Mouse (Mus musculus) embryonic facial prominence, embryonic 12.5 days (tissue): ENCODE data around the gene Akap2. TPM values are rescaled to one million over a fixed set of nuclear protein-coding genes. Genes with fewer than 3 reads are reported as not detected.

Experiments used
- ATAC-seq: fragments of 200-750 bp; cut with Nextera tagmentation; 2 replicates; pipeline ENCODE4 v1.8.0; 2017; ENCODE audit not compliant: insufficient number of reproducible peaks, insufficient read depth, low FRiP score, low TSS enrichment
- H3K27ac ChIP-seq: fragments of 300-500 bp; sonication (generic); 2 replicates; pipeline ENCODE4 v1.5.1; 2016; ENCODE audit warnings: mild to moderate bottlenecking
- H3K27me3 ChIP-seq: fragments of 300-500 bp; sonication (generic); 2 replicates; pipeline ENCODE4 v1.6.1; 2016; ENCODE audit warnings: mild to moderate bottlenecking, moderate library complexity
- H3K36me3 ChIP-seq: fragments of 300-500 bp; sonication (generic); 2 replicates; pipeline ENCODE4 v1.6.1; 2016; ENCODE audit warnings: mild to moderate bottlenecking
- H3K4me1 ChIP-seq: fragments of 300-500 bp; sonication (generic); 2 replicates; pipeline ENCODE4 v1.6.1; 2016
- H3K4me2 ChIP-seq: fragments of 300-500 bp; sonication (generic); replicated peaks from 2 replicates; pipeline ENCODE4 v1.6.1; 2016; ENCODE audit warnings: mild to moderate bottlenecking, moderate library complexity
- H3K4me3 ChIP-seq: fragments of 300-500 bp; sonication (generic); 2 replicates; pipeline ENCODE4 v1.5.1; 2016; ENCODE audit warnings: mild to moderate bottlenecking
- H3K9ac ChIP-seq: fragments of 300-500 bp; sonication (generic); 2 replicates; pipeline ENCODE4 v1.6.1; 2016; ENCODE audit warnings: mild to moderate bottlenecking, moderate library complexity
- H3K9me3 ChIP-seq: fragments of 300-500 bp; sonication (generic); 2 replicates; pipeline ENCODE4 v1.6.1; 2016; ENCODE audit warnings: mild to moderate bottlenecking, moderate library complexity
- WGBS: fragments of 180-500 bp; shearing (Covaris S2); methylation state at CpG from one replicate; pipeline ENCODE4 v1.1.7; 2016; 5-methylcytosine and 5-hydroxymethylcytosine counted together
- polyA plus RNA-seq: library from polyadenylated mRNA; unstranded; fragments of >200 nt; fragmentation: Nextera tagmentation; extraction: Ambion mirVana; gene quantifications from 2 replicates; pipeline ENCODE4 v1.2.1, GENCODE M21; 2016

Akap2 gene
- polyA plus RNA-seq, 1 experiment from 2014 or later, result 29.8 TPM

DNA sequence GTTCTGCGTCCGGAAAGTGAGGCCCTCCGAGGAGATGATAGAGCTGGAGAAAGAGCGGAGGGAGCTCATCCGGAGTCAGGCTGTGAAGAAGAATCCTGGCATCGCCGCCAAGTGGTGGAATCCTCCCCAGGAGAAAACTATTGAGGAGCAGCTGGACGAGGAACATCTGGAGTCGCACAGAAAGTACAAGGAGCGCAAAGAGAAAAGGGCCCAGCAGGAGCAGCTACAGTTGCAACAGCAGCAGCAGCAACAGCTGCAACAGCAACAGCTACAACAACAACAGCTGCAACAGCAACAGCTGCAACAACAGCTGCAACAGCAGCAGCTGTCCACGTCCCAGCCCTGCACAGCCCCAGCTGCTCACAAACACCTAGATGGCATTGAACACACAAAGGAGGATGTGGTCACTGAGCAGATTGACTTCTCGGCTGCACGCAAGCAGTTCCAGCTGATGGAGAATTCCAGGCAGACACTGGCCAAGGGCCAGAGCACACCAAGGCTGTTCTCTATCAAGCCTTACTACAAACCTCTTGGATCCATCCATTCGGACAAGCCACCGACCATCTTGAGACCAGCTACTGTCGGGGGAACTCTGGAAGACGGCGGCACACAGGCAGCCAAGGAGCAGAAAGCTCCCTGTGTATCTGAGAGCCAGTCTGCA is 138.0 kb downstream of the Akap2 start:
- peaks cover 45% of the 10 kb centered on the region for H3K36me3 ChIP-seq
- H3K4me3 ChIP-seq, result no peak overlapping the region
- H3K9me3 ChIP-seq, result 0 out of 2 replicates have a peak, but pooled peaks cover 2% of the 10 kb centered on the region
- ATAC-seq, result no peak
- 85% methylated on average over 18 of the region's 18 CpGs for WGBS
- H3K9ac ChIP-seq, result no peak overlapping the region
- no peak overlapping the region for H3K4me2 ChIP-seq
- H3K27ac ChIP-seq, result no peak overlapping the region
- H3K4me1 ChIP-seq, result peaks cover 12% of the 10 kb centered on the region
- no peaks in the 10 kb centered on the region for H3K27me3 ChIP-seq

DNA sequence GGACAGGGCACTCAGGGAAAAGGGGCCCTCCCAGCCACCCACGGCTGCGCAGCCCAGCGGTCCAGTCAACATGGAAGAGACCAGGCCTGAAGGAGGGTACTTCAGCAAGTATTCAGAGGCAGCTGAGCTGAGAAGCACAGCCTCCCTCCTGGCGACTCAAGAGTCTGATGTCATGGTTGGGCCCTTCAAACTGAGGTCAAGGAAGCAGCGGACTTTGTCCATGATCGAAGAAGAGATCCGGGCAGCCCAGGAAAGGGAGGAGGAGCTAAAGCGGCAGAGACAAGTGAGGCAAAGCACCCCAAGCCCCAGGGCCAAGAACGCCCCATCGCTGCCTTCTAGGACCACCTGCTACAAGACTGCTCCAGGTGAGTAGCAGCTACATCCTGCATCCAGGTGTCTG is 139.2 kb downstream of the Akap2 start:
- WGBS, result 95% methylated on average over 10 of the region's 10 CpGs
- Histone ChIP-seq H3K9me3 (0 out of 2 replicates have a peak, but pooled peaks cover 2% of the 10 kb centered on the region), H3K9ac (no peak overlapping the region), H3K27ac (no peak overlapping the region), H3K4me2 (no peak overlapping the region), H3K4me3 (no peak overlapping the region), H3K27me3 (no peaks in the 10 kb centered on the region), H3K4me1 (peaks cover 11% of the 10 kb centered on the region), H3K36me3 (peaks cover 43% of the 10 kb centered on the region)
- no peak for ATAC-seq

DNA sequence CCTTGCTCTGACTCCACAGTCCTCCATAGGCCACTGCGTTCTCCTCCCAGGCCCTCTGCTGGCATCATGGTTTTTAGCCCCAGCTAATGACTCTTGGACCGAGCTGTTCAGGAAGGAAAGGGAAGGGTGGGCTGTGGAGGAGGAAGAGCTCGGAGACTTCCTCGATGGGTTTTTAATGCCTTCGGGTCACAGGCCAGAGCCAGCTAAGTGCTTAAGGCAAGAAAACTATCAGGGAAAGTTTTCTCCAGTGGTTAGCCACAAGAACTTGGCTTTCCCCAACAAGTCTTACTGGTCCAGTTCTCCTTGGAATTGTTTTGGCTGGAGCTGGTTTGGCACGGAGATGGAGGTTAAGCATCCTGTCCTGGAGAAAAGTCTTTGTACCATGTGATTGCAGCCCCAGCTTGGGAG is 142.8 kb downstream of the Akap2 start:
- Histone ChIP-seq H3K4me3 (no peak overlapping the region), H3K27me3 (no peaks in the 10 kb centered on the region), H3K27ac (no peak overlapping the region), H3K4me1 (peaks cover 8% of the 10 kb centered on the region; the same call in 1 of the 2 replicates), H3K9me3 (0 out of 2 replicates have a peak, but pooled peaks cover 2% of the 10 kb centered on the region), H3K9ac (no peak overlapping the region), H3K4me2 (no peak overlapping the region), H3K36me3 (peaks cover 32% of the 10 kb centered on the region)
- no peak for ATAC-seq
- 85% methylated on average over 6 of the region's 6 CpGs for WGBS

DNA sequence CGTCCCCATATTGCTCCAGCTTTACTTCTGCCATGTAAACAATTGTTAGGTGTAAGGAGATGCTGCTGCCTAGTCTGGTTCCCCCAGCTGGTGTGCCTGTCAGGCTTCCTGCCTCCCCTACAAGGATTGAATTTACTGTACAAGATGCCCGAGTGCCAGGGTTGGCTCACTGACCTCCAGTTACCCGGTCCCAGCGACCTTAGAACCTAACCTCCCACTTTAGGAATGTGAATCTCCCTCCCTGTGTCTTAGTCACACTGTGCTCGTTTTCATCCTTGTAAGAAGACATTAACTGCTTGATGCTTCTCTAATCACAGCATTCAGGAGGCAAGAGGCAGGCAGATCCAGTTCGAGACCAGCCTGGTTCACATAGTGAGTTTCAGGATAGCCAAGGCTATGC is 143.7 kb downstream of the Akap2 start:
- H3K9me3 ChIP-seq, result no peaks in the 10 kb centered on the region

DNA sequence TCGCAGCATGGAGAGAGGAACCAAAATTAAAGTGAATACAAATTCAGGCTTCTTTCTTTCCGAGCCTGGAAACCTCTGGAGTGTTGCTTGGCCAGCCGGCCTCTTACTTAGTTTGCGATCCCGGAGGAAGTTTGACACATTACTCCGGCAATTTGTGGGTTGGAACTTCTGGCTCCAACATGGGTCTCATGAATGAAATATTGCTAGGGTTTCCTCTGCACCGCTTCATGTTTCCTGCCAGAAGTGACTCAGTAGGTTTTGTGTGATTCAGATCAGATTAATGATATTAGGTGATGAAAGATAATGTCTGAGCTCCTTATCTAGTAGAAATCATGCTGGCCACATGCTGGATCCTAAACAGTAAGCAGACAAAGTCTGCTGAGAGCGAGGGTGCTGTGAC is 144.4 kb downstream of the Akap2 start:
- peak overlapping the region; percentile 41; the same call in 1 of the 2 replicates for H3K27ac ChIP-seq
- H3K4me2 ChIP-seq, result no peak overlapping the region
- peaks cover 22% of the 10 kb centered on the region for H3K4me1 ChIP-seq
- H3K9me3 ChIP-seq, result no peaks in the 10 kb centered on the region
- H3K4me3 ChIP-seq, result no peak overlapping the region
- no peak overlapping the region for H3K9ac ChIP-seq
- peaks cover 15% of the 10 kb centered on the region for H3K36me3 ChIP-seq
- WGBS, result 77% methylated on average over 8 of the region's 8 CpGs
- no peak for ATAC-seq
- H3K27me3 ChIP-seq, result no peaks in the 10 kb centered on the region

More for the DNA sequence above, 143.7 kb downstream of the Akap2 start:
- Histone ChIP-seq H3K36me3 (peaks cover 22% of the 10 kb centered on the region), H3K9ac (no peak overlapping the region), H3K4me1 (peaks cover 15% of the 10 kb centered on the region; the same call in 1 of the 2 replicates), H3K27ac (no peak overlapping the region), H3K4me2 (no peak overlapping the region), H3K4me3 (no peak overlapping the region), H3K27me3 (no peaks in the 10 kb centered on the region)
- ATAC-seq, result no peak
- WGBS, result 65% methylated on average over 6 of the region's 6 CpGs

DNA sequence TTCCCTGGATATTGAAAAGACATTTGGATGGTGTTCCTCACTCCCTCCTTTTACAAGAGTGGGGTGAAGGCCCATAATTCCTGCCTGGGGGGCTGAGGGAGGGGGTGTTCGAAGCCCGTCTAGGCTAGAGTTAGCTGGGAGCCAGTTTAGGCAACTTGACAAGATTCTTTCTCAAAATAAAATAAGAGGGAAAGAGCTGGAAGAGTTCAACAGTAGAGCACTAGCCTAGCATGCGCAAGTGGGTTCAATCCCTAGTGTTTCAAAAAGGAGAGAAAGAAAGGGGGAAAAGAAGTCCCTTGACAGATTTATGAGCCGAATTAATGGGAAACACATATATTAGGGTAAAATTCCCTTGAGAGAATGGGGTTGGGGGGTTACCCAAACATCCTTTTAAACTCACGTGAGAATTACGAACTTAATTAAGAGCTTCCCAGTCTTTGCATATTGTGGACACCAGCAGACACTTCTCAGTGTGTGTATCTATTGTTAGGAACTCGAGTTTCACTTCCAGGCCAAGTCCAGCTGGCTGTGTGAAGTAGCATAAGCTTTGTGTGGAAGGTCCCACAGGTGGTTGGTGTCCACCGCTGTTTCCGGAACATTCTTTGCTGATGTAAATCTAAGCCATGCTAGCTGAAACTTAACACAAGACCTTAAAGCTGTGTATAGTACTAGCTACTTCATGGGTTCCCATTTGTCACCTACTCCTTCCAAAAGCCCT is 145.0 kb downstream of the Akap2 start:
- ATAC-seq, result no peak
- H3K36me3 ChIP-seq, result peaks cover 9% of the 10 kb centered on the region; the same call in 1 of the 2 replicates

DNA sequence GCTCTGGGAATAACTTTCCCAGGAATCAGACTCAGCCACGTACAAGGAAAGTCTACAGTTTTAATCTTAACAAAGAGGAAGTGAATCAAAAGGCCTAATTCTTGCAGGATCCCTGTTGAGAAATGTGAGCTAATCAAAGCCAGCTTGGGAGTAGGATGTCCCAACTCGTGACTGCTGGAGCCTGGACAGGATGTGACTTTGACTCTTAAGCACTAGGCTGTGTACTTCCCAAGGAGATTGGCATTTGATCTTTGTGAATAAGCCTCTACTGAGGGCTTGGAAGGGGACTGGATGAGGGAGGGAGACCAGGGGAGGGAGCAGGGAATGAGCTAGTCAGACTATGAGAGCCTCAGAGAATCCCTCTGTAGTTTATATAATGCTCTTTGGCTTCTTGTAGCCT is 148.6 kb downstream of the Akap2 start:
- Histone ChIP-seq H3K27me3 (no peaks in the 10 kb centered on the region), H3K4me1 (peaks cover 27% of the 10 kb centered on the region), H3K9ac (no peak overlapping the region), H3K4me2 (no peak overlapping the region), H3K36me3 (no peaks in the 10 kb centered on the region), H3K27ac (peak overlapping the region; percentile 50; the same call in 1 of the 2 replicates), H3K9me3 (no peaks in the 10 kb centered on the region), H3K4me3 (no peak overlapping the region)
- no peak for ATAC-seq
- WGBS, result 14% methylated on average over 2 of the region's 2 CpGs

More for the DNA sequence above, 145.0 kb downstream of the Akap2 start:
- peaks cover 26% of the 10 kb centered on the region for H3K4me1 ChIP-seq
- no peak overlapping the region for H3K4me3 ChIP-seq
- H3K27me3 ChIP-seq, result no peaks in the 10 kb centered on the region
- no peak overlapping the region for H3K4me2 ChIP-seq
- peak overlapping the region; percentile 41; the same call in 1 of the 2 replicates for H3K27ac ChIP-seq
- H3K9me3 ChIP-seq, result no peaks in the 10 kb centered on the region
- 74% methylated on average over 9 of the region's 9 CpGs for WGBS
- no peak overlapping the region for H3K9ac ChIP-seq

DNA sequence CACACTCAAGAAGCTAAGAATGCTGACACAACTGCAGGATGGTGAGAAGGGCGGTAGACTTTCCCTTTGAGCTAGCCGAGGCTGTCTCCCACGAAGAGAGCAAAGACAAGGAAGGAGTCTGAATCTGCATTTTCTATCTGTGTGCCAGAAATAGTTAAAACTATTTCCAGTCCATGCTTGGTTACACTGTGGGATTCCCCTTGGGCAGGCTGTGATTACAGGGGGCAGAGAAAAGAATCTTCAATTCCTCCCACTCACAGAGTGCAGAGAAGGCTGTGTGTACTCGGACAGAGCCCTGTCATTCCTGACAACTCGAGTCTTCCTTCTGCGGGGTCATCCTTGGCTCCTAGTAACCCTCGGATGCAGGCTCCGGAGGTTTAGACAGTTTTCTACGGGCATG is 149.5 kb downstream of the Akap2 start:
- Histone ChIP-seq H3K4me1 (peaks cover 24% of the 10 kb centered on the region), H3K4me2 (no peak overlapping the region), H3K9me3 (no peaks in the 10 kb centered on the region), H3K36me3 (no peaks in the 10 kb centered on the region), H3K27me3 (no peaks in the 10 kb centered on the region), H3K27ac (no peak overlapping the region; the same call in 1 of the 2 replicates), H3K9ac (no peak overlapping the region), H3K4me3 (no peak overlapping the region)
- no peak for ATAC-seq
- WGBS, result 61% methylated on average over 9 of the region's 9 CpGs

DNA sequence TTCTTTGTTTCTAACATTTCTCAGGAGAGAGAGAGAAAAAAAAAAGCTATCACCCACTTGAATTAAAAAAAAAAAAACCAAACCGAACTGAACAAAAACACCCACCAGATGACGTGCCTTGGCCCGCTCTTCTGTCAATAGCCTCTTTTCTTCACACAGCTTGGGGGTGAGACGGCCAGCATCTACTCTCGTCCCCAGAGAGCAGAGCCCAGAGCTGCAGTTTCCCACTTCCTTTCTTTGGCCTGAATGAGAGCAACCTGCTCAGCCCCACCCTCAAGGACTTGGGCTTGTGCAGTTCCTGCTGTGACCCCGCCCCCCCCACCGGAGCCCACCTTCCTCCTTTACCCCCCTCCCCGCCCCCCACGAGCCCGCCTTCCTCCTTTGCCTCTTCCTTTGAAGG is 150.0 kb downstream of the Akap2 start:
- H3K27ac ChIP-seq, result no peak overlapping the region
- peak; percentile 64; the same call in 1 of the 2 replicates for ATAC-seq
- H3K4me3 ChIP-seq, result no peak overlapping the region
- no peaks in the 10 kb centered on the region for H3K27me3 ChIP-seq
- peaks cover 21% of the 10 kb centered on the region for H3K4me1 ChIP-seq
- 38% methylated on average over 10 of the region's 10 CpGs for WGBS
- H3K4me2 ChIP-seq, result no peak overlapping the region
- no peaks in the 10 kb centered on the region for H3K9me3 ChIP-seq
- H3K9ac ChIP-seq, result no peak overlapping the region
- no peaks in the 10 kb centered on the region for H3K36me3 ChIP-seq

DNA sequence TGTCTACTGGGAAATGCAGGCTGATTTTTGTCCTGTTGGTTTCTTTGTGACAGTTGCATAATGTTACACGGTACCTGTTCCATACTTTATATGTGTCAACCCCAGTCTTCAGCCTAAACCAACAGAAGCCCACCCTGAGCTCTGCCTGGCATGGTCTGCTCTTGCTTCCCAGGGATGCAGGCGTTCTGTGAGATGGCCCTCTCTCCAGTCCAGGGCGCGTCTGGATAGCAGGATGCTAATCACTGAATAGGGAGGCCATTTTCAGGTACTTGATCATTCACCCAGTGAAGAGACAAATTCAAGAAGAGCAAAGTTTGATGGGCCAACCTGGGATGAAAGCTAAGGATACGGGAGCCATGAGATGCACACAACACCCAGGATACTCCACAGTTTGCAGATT is 161.7 kb downstream of the Akap2 start:
- Histone ChIP-seq H3K27me3 (no peaks in the 10 kb centered on the region), H3K4me1 (no peaks in the 10 kb centered on the region), H3K27ac (no peak overlapping the region), H3K9ac (no peak overlapping the region), H3K4me3 (no peak overlapping the region), H3K4me2 (no peak overlapping the region), H3K9me3 (no peaks in the 10 kb centered on the region), H3K36me3 (no peaks in the 10 kb centered on the region)
- ATAC-seq, result no peak
- WGBS, result 88% methylated on average over 5 of the region's 5 CpGs

DNA sequence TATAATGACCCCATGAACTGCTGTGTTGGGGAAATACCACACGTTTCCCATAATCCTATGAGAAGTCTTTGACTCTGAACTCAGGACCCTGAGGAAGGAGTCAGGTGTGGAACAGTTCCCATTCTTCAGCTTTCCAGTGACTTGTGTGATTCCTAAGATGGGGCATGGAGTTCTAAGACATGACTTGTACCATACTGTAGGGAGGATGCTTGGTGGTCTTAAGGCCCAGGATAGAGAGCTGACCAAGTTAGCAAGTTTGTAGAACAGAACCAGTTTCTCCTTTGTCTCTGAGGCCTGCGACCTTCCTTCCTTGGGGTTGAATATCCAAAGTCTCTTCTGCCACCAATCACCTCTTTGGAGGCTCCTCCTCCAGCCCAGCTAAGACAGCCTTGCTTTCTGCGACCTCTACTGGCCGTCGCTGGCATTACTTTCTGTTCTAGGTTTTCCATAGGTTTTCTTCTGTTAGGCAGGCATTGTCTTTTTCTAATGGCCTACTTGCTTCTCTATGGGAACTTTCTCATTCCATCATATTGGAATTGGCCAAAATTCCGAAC is 162.4 kb downstream of the Akap2 start:
- Histone ChIP-seq H3K36me3 (no peaks in the 10 kb centered on the region), H3K9me3 (no peaks in the 10 kb centered on the region), H3K4me3 (no peak overlapping the region), H3K27ac (no peak overlapping the region), H3K4me2 (no peak overlapping the region), H3K4me1 (no peaks in the 10 kb centered on the region), H3K9ac (no peak overlapping the region), H3K27me3 (no peaks in the 10 kb centered on the region)
- ATAC-seq, result no peak
- 13% methylated on average over 6 of the region's 6 CpGs for WGBS
